Mouse (Mus musculus) liver, embryonic 15.5 days (tissue): ENCODE data around the gene Gm17581. TPM values are rescaled to one million over a fixed set of nuclear protein-coding genes. Genes with fewer than 3 reads are reported as not detected.
A peak's percentile ranks its signal among the peaks of the same experiment; 100 is the strongest.
"Not testable (repeated sequence)": the region's sequence is repeated elsewhere in the genome, so short reads cannot be mapped to it uniquely, and the experiment has no call there.

Experiments used
- ATAC-seq: fragments of 200-750 bp; cut with Nextera tagmentation; 2 replicates; pipeline ENCODE4 v1.8.0; 2017; ENCODE audit warnings: moderate number of reproducible peaks, mild to moderate bottlenecking, moderate library complexity; ENCODE audit not compliant: insufficient read depth
- H3K27ac ChIP-seq: fragments of 300-500 bp; sonication (generic); replicated peaks from 2 replicates; pipeline ENCODE4 v1.5.1; 2015; ENCODE audit warnings: mild to moderate bottlenecking, inconsistent platforms
- H3K27me3 ChIP-seq: fragments of 300-500 bp; sonication (generic); 2 replicates; pipeline ENCODE4 v1.6.1; 2015; ENCODE audit warnings: mild to moderate bottlenecking, inconsistent platforms
- H3K36me3 ChIP-seq: fragments of 300-500 bp; sonication (generic); replicated peaks from 2 replicates; pipeline ENCODE4 v1.6.1; 2015; ENCODE audit warnings: moderate library complexity, mild to moderate bottlenecking, inconsistent platforms
- H3K4me1 ChIP-seq: fragments of 300-500 bp; sonication (generic); replicated peaks from 2 replicates; pipeline ENCODE4 v1.6.1; 2015; ENCODE audit warnings: inconsistent platforms
- H3K4me2 ChIP-seq: fragments of 300-500 bp; sonication (generic); 2 replicates; pipeline ENCODE4 v1.6.1; 2015; ENCODE audit warnings: moderate library complexity, mild to moderate bottlenecking, inconsistent platforms
- H3K4me3 ChIP-seq: fragments of 300-500 bp; sonication (generic); replicated peaks from 2 replicates; pipeline ENCODE4 v1.5.1; 2015; ENCODE audit warnings: mild to moderate bottlenecking, inconsistent platforms
- H3K9ac ChIP-seq: fragments of 300-500 bp; sonication (generic); 2 replicates; pipeline ENCODE4 v1.6.1; 2015; ENCODE audit warnings: moderate library complexity, mild to moderate bottlenecking, inconsistent platforms
- H3K9me3 ChIP-seq: fragments of 300-500 bp; sonication (generic); replicated peaks from 2 replicates; pipeline ENCODE4 v1.6.1; 2016; ENCODE audit warnings: inconsistent platforms
- WGBS: fragments of 180-500 bp; shearing (Covaris S2); methylation state at CpG from one replicate; pipeline ENCODE4 v1.1.7; 2015; ENCODE audit warnings: mixed read lengths; ENCODE audit not compliant: insufficient replicate concordance; 5-methylcytosine and 5-hydroxymethylcytosine counted together
- polyA plus RNA-seq: library from polyadenylated mRNA; unstranded; fragments of >200 nt; fragmentation: Nextera tagmentation; extraction: Ambion mirVana; gene quantifications from 2 replicates; pipeline ENCODE4 v1.2.1, GENCODE M21; 2015

Gm17581 gene
- polyA plus RNA-seq, 1 experiment from 2014 or later, result not detected

DNA sequence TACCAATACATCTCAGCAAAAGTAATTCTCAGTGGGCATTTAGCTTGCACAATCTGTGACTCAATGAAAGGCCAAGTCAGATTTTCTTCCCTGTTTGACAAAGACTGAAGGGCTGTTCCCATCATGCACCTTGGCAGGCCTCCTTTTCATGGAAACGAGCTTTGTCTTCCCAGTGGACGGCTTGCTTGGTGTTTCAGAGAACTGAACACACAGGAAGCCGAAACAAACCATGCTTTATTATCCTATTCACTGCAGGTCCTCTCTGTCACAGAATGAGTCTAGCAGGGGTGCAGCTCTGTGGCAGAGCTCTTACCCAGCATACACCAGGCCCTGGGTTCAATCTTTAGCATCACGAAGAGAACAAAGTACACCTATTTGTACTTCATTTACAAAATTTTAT, 32.0 kb downstream of the Gm17581 start:
- Histone ChIP-seq H3K9me3 (no peaks in the 10 kb centered on the region), H3K4me3 (no peak overlapping the region), H3K36me3 (peaks cover 31% of the 10 kb centered on the region), H3K9ac (no peak overlapping the region), H3K4me1 (no peaks in the 10 kb centered on the region), H3K27me3 (no peaks in the 10 kb centered on the region), H3K27ac (no peak overlapping the region), H3K4me2 (no peak overlapping the region)
- no peak for ATAC-seq
- WGBS, result 67% methylated on average over 4 of the region's 4 CpGs

DNA sequence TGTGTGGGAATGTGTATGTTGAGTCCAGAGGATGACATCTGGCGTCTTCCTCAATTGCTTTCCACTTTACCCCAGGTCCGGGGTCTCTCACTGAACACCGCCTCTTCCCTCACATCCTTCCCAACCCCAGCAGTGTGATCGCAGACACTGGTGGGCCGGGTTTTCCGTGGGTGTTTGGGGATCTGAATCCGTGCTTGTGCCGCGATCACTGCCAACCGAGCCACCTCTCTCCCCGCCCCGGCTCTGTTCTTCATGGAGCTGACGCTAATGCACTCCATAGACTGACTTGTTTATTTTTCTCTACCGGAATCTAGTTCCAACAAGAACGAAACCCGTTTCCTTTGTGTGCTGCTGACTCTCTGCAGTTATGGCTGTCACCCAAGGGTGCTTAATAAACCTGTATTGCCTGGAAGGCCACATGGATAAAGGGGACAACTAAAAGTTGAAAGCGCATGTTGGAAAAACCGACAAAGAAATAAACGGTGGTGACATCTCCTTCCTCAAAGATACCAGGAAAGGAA, 34.2 kb downstream of the Gm17581 start:
- Histone ChIP-seq H3K9me3 (no peaks in the 10 kb centered on the region), H3K4me2 (no peak overlapping the region), H3K4me1 (peaks cover 2% of the 10 kb centered on the region; the same call in 1 of the 2 replicates), H3K9ac (no peak overlapping the region), H3K27me3 (no peaks in the 10 kb centered on the region), H3K27ac (no peak overlapping the region), H3K36me3 (peaks cover 19% of the 10 kb centered on the region), H3K4me3 (no peak overlapping the region)
- ATAC-seq, result no peak
- WGBS, result 82% methylated on average over 19 of the region's 19 CpGs

DNA sequence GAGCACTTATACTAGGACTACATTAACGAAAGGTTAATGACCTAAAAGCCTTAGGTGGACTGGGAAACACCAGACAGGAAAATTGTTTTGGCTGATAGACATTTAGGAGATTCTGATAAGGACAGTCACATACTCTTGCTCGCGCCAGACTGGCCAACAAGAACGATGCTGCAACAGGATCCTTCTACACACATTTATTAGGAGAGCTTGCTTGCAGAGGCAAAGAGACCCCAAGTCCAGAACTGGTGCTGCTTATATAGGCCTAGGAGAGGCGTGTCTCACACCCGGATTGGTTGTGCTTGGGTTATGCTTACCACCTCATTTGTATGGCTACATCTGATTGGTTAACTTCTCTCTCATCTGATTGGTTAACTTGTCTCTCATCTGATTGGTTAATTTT, 37.2 kb downstream of the Gm17581 start:
- not testable (repeated sequence) for H3K9ac ChIP-seq, H3K9me3 ChIP-seq, H3K27me3 ChIP-seq, H3K27ac ChIP-seq, H3K4me2 ChIP-seq, H3K4me3 ChIP-seq, H3K36me3 ChIP-seq, ATAC-seq, H3K4me1 ChIP-seq
- 74% methylated on average over 6 of the region's 6 CpGs for WGBS

DNA sequence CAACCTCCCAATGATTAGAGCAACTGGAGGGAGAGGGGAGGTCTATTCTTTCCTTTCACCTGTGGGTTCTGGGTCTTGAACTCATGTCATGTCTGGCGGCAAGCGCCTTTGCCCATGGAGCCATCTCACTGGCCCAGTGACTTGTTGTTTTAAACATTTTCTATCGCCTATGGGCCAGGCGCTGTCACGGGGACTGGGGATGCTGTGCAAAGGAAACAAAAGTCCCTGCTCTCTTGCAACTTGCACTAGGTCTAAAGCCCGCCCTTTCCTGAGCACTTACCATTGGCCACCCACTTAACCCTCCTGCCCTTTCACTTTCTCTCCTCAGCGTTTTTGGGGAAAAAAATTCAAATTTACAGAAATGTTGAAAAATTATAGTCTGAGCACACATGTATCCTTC, 38.8 kb downstream of the Gm17581 start:
- H3K9me3 ChIP-seq, result no peaks in the 10 kb centered on the region
- H3K4me2 ChIP-seq, result no peak overlapping the region
- peaks cover 2% of the 10 kb centered on the region; the same call in 1 of the 2 replicates for H3K4me1 ChIP-seq
- no peaks in the 10 kb centered on the region for H3K36me3 ChIP-seq
- WGBS, result 47% methylated on average over 7 of the region's 7 CpGs
- H3K27me3 ChIP-seq, result no peaks in the 10 kb centered on the region
- H3K9ac ChIP-seq, result no peak overlapping the region
- H3K4me3 ChIP-seq, result no peak overlapping the region
- H3K27ac ChIP-seq, result no peak overlapping the region
- ATAC-seq, result no peak

DNA sequence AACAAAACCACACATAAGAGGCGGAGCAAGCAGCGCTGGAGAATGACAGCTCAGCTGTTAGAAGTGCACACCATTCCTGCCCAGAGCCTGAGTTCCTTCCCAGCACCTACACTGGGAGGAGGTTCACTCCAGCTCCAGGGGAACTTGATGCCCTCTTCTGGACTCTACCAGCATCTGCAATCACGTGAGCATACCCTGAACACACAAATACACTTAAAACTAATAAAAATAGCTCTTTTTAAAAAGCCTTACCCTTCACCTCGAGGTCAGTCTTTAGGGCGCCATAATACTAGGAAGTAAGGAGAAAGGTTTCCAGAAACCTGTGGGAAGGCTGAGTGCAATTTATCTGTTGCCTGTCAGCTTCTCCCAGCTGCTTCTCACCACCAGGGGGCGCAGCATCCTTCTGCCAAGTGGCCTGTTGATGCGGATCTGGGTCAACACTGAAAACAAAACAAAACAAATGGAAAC, 39.5 kb downstream of the Gm17581 start:
- H3K27ac ChIP-seq, result no peak overlapping the region
- H3K4me3 ChIP-seq, result no peak overlapping the region
- no peak for ATAC-seq
- WGBS, result 8% methylated on average over 7 of the region's 7 CpGs
- H3K4me2 ChIP-seq, result peak overlapping the region; percentile 9; the same call in 1 of the 2 replicates
- H3K27me3 ChIP-seq, result no peaks in the 10 kb centered on the region
- no peaks in the 10 kb centered on the region for H3K9me3 ChIP-seq
- peaks cover 10% of the 10 kb centered on the region for H3K4me1 ChIP-seq
- H3K36me3 ChIP-seq, result no peaks in the 10 kb centered on the region
- no peak overlapping the region for H3K9ac ChIP-seq

DNA sequence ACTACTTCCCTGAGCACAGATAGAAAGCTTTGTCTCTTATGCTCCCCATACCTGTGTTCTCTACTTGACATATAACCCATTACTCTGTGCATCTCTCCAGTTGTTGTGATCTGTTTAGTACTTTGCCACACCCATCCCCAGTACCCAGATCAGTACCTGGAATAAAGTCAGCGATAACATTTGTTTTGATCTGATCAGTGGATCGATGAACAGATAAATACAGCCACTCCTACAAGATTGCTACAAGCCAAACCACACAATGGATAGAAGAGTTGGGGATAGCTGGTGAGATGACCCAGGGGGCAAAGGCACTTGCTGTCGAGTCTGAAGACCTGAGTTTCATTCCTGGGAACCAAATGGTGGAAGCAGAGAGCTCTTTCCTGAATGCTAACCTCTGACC, 40.4 kb downstream of the Gm17581 start:
- H3K36me3 ChIP-seq, result no peaks in the 10 kb centered on the region
- H3K4me1 ChIP-seq, result peaks cover 18% of the 10 kb centered on the region
- no peaks in the 10 kb centered on the region for H3K9me3 ChIP-seq
- ATAC-seq, result no peak
- H3K4me3 ChIP-seq, result no peak overlapping the region
- WGBS, result 58% methylated on average over 3 of the region's 3 CpGs
- no peaks in the 10 kb centered on the region for H3K27me3 ChIP-seq
- no peak overlapping the region for H3K9ac ChIP-seq
- no peak overlapping the region for H3K27ac ChIP-seq
- H3K4me2 ChIP-seq, result no peak overlapping the region

DNA sequence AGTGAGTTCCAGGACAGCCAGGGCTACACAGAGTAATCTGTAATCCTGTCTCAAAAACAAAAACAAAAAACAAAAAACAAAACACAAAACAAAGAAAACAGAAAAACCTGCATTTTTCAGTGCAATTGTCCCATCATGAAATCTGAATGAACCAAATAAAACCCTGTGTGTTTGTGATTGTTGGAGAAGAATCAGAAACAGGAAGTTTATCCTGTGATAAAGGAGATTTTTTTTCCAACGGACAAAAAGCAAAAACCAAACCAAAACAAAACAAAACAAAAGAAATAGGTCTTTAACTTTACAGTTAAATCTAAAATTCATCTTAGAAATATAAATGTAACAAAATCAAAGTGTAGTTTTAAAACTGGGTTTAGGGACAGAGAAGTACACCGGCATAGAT, 41.1 kb downstream of the Gm17581 start:
- no peak overlapping the region for H3K4me2 ChIP-seq
- 51% methylated on average over 2 of the region's 2 CpGs for WGBS
- no peak overlapping the region for H3K9ac ChIP-seq
- H3K27ac ChIP-seq, result no peak overlapping the region
- no peak for ATAC-seq
- H3K27me3 ChIP-seq, result no peaks in the 10 kb centered on the region
- H3K36me3 ChIP-seq, result no peaks in the 10 kb centered on the region
- H3K4me3 ChIP-seq, result no peak overlapping the region
- H3K4me1 ChIP-seq, result peaks cover 22% of the 10 kb centered on the region
- H3K9me3 ChIP-seq, result no peaks in the 10 kb centered on the region

DNA sequence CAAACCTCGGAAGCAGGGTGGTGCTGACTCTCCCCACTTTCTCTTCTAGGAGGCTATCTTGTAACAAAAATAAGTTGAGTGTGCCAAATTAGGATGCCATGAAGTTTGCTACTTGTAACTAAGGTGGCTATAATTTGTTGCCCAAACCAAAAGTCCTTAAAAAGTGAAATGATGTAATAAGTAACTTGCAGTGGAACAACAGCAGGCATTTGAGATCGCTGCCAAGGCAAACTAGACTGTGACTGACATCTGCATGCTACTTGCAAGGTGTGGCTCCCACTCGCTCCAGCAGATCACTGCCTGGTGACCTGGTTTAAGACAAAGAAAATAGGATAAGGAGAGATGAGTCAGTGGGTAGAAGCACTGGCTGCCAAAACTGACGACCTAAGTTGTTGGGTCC, 42.5 kb downstream of the Gm17581 start:
- no peak overlapping the region for H3K4me3 ChIP-seq
- no peak overlapping the region for H3K9ac ChIP-seq
- H3K27ac ChIP-seq, result no peak overlapping the region
- H3K4me1 ChIP-seq, result peaks cover 22% of the 10 kb centered on the region
- 67% methylated on average over 4 of the region's 4 CpGs for WGBS
- H3K36me3 ChIP-seq, result no peaks in the 10 kb centered on the region
- no peak for ATAC-seq
- H3K4me2 ChIP-seq, result no peak overlapping the region
- no peaks in the 10 kb centered on the region for H3K27me3 ChIP-seq
- H3K9me3 ChIP-seq, result no peaks in the 10 kb centered on the region

DNA sequence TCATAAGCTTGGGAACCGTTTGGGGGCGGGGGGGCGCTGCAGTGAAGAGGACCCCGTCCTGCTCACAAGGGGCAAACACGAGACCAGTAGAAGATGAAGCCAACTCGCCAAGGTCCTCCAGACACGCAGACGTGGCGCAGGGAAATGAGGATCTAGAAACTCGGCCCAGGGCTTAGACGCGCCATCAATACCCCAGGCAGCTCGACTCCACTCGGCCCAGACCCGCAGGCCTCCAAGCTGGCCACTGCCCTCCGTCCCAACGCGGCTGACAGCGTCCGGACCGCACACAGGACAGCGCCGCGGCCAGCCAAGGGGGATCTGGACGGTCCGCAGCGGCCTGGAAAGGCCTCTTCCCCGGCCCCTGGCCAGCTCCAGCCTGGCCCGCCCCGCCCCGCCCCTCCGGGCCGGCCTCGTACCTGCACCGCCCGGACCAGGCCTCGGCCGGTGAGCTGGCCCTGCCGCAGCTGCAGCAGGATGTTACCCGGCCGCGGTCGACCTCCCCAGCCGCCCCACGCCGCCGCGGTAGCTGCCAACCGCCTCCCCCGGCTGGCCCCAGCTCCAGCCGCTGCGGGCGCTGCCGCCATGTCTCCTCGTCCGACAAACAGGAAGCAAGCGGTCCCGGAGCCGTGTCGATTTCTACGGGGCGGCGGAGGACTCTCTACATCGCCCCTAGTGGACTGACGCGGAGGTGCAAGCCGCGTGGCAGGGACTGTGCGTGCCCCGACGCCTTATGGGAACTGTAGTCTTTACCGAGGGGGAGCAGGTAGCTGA, 43.8 kb downstream of the Gm17581 start, which contains the start of gene Trpc4ap:
TSS of gene Trpc4ap (minus strand) at position 662 of the 771 bp plus-strand sequence.
- peaks cover 7% of the 10 kb centered on the region; the same call in 1 of the 2 replicates for H3K36me3 ChIP-seq
- H3K4me3 ChIP-seq, result peak within 1 kb of the TSS; percentile 97
- ATAC-seq, result peak; percentile 98
- no peaks in the 10 kb centered on the region for H3K27me3 ChIP-seq
- H3K4me1 ChIP-seq, result peaks cover 22% of the 10 kb centered on the region
- H3K4me2 ChIP-seq, result peak within 1 kb of the TSS; percentile 84
- WGBS, result under 1% methylated on average over 72 of the region's 72 CpGs
- peak within 1 kb of the TSS; percentile 96 for H3K9ac ChIP-seq
- H3K27ac ChIP-seq, result peak within 1 kb of the TSS; percentile 92
- H3K9me3 ChIP-seq, result no peaks in the 10 kb centered on the region

DNA sequence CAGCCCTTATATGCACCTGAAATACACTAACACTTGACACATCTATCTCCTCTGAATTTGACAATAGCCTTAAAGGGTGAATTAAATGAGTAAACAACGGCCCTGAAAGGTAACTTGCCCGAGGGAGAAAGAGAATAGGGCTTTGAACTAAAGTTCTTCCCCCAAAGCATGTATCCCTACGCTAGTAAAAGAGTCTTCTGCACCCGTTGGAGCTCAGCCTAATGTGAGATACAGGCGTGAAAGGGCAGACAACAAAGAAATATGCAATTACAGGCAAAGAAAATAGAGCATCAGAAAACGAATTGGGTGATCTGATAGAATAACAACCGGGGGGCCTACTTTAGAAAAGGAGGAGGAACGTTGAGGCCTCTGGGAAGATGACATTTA, 44.3 kb downstream of the Gm17581 start:
- Histone ChIP-seq H3K36me3 (peaks cover 11% of the 10 kb centered on the region; the same call in 1 of the 2 replicates), H3K4me2 (peak overlapping the region; percentile 84), H3K27ac (peak overlapping the region; percentile 92), H3K4me3 (peak overlapping the region; percentile 97), H3K9me3 (no peaks in the 10 kb centered on the region), H3K4me1 (peaks cover 19% of the 10 kb centered on the region), H3K9ac (peak overlapping the region; percentile 96), H3K27me3 (no peaks in the 10 kb centered on the region)
- WGBS, result 4% methylated on average over 8 of the region's 8 CpGs
- ATAC-seq, result no peak

DNA sequence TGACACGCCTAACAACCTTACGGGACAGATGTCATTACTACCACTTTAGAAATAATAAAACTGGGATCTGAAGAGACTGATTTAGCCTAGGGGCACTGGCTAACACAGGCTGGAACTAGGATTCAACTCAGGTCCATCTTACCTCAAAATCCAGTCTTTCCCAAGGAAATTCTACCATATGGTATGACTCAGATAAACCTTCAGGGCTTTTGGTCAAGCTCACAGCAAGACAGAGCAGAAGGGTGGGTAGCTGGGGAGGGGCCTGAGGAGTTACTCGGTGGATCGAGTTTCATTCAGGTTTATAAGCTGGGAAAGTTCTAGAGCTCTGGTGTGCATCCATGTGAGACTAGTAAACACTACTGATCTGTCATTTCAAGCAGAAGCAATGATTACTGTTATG, 46.5 kb downstream of the Gm17581 start:
- Histone ChIP-seq H3K4me1 (peaks cover 19% of the 10 kb centered on the region), H3K9me3 (no peaks in the 10 kb centered on the region), H3K27me3 (no peaks in the 10 kb centered on the region), H3K27ac (no peak overlapping the region), H3K36me3 (peaks cover 15% of the 10 kb centered on the region), H3K9ac (no peak overlapping the region), H3K4me2 (no peak overlapping the region), H3K4me3 (no peak overlapping the region)
- 76% methylated on average over 4 of the region's 4 CpGs for WGBS
- ATAC-seq, result no peak
